Mouse (Mus musculus): Measurements from ENCODE around the gene Mttp.

Gene Mttp

DNA sequence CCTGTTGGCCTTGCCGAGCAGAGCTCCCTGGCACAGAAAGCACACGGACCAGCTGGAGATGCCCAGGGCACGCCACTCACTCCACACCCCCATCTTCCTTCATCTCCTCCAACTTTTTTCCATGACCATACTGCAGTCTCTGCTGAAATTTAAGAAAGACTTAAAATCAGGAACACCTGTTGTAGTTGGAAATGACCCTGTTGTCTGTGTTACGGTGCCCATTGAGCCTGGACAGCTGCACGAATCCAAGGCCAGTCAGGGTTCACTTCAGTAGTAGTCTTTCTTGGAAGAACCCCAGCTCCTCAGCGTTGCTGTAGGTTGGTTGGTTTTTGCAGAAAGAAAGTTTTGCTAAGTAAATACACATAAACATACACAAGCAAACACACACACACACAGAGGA, 95.2 kb downstream of the Mttp start:
- no peak for DNase-seq

DNA sequence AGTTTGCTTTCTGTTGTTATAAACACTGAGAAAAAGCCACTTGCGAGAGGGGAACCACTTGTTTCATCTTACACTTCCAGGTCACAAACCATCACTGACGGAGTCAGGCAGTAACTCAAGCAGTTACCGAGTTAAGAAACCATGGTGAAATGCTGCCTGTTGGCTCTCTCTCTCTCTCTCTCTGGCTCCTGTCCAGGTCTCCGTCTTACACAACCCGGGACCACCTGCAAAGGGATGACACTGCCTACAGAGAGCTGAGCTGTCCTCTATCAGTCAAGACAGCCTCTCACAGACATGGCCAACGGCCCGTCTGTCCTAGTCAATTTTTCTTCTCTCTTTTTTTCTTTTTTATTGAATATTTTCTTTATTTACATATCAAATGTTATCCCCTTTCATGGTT, 101.5 kb downstream of the Mttp start:
- no peak for DNase-seq

DNA sequence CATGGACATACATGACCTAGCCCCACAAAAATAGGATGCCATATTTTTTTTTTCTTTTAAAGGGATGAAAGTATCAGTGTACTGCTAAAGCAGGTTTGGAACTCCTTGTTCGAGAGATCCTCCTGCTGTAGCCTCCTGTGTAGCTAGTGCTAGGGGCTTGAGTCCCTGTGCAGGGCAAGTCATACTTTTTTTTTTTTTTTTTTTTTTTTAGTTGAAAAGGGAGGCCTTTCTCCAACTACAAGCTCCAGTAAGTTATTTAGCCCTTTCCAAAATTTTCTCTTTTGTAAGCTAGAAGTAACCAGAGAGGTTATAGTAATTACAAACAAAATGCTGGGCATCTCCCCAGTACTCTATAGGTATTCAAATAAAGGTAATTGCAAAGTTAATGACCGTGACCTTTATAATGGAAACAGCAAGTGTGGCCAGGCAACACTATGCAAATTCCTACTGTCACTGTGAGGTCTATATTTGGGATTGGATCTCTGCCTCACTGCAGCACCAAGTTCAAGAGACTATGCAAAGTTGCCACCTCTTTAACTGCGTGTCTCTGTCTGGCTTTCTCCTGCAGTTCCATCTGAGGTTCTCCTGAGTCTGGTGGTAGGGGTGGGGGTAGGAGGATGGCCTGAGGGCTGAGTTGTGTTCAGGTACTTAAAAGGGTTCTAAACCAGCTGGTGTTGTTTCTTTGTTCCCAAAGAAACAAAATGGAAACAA, 103.0 kb downstream of the Mttp start:
- no peak for DNase-seq

DNA sequence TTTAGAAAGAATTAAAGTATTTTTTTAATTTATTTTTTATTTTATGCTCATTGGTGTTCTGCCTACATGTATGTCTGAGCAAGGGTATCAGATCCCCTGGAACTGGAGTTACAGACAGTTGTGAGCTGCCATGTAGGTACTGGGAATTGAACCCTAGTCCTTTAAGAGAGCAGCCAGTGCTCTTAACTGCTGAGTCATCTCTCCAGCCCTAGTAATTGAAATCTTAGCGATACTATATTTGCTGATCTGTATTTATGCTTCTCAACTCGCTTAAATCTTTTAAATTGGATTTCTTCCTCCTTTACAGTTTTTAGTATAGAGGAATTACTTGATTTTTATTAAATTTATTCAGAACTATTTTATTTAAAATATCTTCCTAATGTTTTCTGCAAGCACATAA, 103.8 kb downstream of the Mttp start:
- DNase-seq: no peak
